Mouse (Mus musculus): ENCODE results near the gene Adcy9.

DNA sequence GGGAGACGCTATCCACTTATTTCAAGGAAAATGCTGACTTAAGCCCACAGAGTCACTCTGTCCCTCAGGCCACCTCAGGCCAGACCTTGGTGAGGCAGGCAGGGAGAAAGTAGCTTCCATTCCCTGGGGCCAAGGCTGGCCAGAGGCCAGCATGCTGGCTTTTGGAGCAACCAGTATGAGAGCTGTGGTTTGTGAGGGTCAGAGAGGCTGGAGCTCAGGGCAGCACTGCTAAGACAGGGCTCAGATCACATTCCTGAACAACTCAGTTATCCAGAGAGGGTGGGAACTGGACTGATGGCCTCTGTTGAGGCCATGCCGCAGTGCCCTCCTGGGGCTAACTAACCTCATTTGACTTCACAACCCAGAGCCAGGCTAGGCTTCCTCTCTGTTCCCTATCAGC is 15.1 kb upstream of the Adcy9 start:
- TF ChIP-seq ZKSCAN1 (IDR thresholded peaks at IDR 0.05; ENCODE audit: low read depth, low read length) = no peak
- no peak for TF ChIP-seq CTCF (IDR thresholded peaks at IDR 0.05 in 2 of 3, conservative IDR thresholded peaks at IDR 0.05 in 1 of 3; ENCODE audit: control insufficient read depth in 1 of 3, insufficient read depth in 1 of 3, low read depth in 2 of 3, low read length in 3 of 3, poor library complexity in 1 of 3, severe bottlenecking in 1 of 3)
- TF ChIP-seq MAX (IDR thresholded peaks at IDR 0.05; ENCODE audit: low read length) = no peak
- TF ChIP-seq POLR2A (IDR thresholded peaks at IDR 0.05; ENCODE audit: control insufficient read depth in 1 of 2, insufficient read depth in 1 of 2, low read depth in 1 of 2, low read length in 2 of 2, poor library complexity in 1 of 2) = no peak
- no peak for TF ChIP-seq HCFC1 (IDR thresholded peaks at IDR 0.05; ENCODE audit: low read depth, low read length)
- no peak for TF ChIP-seq BHLHE40 (IDR thresholded peaks at IDR 0.05; ENCODE audit: borderline replicate concordance, low read depth, low read length)
- TF ChIP-seq JUND (IDR thresholded peaks at IDR 0.05; ENCODE audit: low read depth, low read length) = no peak
- TF ChIP-seq USF1 (IDR thresholded peaks at IDR 0.05; ENCODE audit: low read depth, low read length) = no peak
- TF ChIP-seq POLR2AphosphoS2 (IDR thresholded peaks at IDR 0.05; ENCODE audit: low read length) = no peak
- no peak for TF ChIP-seq GATA1 (IDR thresholded peaks at IDR 0.05; ENCODE audit: low read depth, low read length)
- no peak for TF ChIP-seq EP300 (IDR thresholded peaks at IDR 0.05; ENCODE audit: low read depth in 1 of 2, low read length in 2 of 2)
- TF ChIP-seq SMC3 (IDR thresholded peaks at IDR 0.05; ENCODE audit: low read depth, low read length) = no peak
- no peak for TF ChIP-seq ZMIZ1 (IDR thresholded peaks at IDR 0.05; ENCODE audit: low read depth, low read length)
- no peak for TF ChIP-seq ETS1 (IDR thresholded peaks at IDR 0.05; ENCODE audit: low read depth, low read length)

All from MEL (cell line).